Mouse (Mus musculus): ENCODE data around the gene Ttll1.
A peak's percentile ranks its signal among the peaks of the same experiment; 100 is the strongest.

Gene Ttll1

DNA sequence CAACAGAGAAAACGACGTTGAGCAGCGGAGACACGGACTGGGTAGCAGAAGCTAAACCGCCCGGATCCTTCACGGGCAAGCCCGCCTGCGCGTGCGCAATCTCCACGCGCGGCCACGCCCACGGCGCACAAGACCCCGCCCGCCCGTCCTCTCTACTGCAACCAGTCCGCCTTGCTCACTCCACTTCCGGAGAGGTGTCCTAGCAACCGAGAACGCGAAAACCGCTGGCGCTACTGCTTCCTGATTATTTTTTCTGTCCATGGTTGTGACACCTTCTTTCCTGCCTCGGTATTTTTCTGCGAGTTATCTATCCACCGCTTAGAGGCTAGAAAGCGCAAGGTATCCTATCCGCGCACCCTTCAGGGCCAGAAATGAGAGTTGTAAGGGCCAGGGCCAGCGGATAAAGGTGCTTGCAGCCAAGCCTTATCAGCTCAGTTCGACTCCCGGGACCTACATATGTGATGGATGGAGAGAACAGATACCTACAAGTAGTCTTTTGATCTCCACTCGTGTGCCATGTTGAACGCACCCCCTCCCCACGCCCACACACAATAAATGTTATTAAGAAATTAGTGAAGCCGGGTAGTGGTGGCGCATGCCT, at the start of gene Ttll1:
Gene Ttll1 (minus strand): TSS at position 89 of the 601 bp plus-strand sequence.
- DNase-seq (ENCODE audit: low read depth in 1 of 2, low spot score in 2 of 2), result peak; percentile 92 to 95

DNA sequence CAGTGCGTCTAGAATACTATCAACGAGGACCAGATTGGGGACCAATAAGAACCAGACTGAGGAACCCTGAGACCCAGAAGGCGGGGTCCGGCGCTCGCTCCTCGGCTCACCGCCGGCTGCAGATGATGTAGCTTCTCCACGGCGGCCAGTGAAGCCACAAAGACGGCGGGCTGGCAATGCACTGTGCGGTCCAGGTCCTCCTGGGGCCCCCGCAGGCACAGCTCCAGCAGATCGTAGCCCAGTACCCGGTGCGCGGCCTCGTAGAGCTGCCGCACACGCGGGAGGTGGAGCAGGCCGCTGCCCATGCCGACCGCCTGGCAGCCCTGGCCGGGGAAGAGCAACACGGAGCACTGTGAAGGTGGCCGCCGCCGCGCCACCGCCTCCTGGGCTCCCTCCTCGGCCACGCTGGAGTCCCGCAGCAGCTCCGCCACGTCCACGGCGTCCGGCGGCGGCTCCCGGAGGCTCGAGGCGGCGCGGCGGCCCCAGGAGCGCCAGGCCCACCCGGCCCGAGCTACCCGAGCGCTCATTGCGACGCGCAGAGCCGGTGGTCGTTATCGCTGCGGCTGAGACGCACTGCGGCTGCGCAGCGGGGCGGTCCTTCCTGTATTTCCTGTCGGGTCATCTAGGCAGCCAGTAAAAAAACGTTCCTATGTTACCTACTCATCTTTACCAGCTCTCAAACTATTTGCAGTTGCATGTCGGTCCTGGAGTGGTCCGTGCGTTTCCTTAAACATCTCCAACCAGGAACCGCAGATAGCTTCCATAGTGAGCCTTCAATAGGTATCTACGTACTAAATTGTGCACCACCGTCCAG, 44.7 kb upstream of the Ttll1 start:
- DNase-seq (ENCODE audit: low read depth in 1 of 2, low spot score in 2 of 2), result peak; percentile 34 to 64

DNA sequence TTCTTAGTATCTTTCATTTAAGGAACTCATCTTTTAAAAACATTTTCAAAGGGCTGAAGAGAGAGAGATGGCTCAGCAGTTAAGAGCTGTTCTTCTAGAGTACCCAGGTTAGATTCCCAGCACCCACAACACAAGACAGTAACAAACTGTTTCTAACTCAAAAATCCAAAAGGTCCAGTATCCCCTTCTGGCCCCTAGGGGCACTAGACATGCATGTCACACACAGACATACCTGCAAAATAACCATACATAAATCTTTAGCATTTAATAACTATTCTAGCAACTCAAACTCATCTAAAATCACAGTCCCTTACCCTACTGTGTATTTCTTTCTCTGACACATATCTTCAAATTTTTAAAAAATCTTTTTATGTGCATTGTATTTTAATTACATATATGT, 43.1 kb upstream of the Ttll1 start:
- DNase-seq (ENCODE audit: low read depth in 1 of 2, low spot score in 2 of 2), result no peak

DNA sequence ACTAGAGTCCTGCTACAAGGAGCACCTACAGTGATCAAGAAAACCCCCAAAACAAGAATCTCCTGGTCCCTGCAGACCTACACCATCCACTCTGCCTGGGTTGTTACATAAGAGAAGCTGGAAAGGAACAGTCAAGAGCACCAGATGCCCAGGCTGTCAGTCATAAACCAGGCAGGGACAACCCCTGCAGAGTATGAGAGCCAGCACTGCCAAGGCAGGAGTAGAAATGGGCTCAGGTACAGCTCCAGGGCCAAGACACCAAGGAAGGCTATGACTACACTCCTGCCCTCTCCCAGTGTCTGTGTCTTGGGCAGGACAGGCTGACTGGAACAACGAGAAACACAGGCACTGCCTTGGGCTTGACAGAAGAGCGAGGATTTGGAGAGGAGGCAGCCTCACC, 39.4 kb upstream of the Ttll1 start:
- DNase-seq (ENCODE audit: low read depth in 1 of 2, low spot score in 2 of 2), result no peak

DNA sequence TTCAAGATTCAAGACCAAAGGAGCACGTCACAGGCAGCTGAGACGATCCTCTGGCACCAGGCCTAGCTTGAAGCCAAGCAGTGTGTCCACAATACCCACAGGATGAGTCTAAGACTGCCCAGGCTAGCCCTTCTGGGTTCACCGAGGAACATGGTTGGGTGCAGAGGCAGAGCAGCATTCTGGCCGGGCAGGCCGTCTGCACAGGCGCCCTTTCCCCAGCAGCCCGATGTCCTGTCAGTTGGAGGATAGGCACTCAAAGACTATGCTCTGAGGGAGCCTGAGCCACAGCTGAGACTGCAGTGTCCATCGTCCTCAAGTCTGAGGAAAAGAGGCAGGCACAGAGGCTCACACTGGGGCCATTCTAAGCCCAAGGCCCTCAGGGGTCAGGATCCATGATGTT, 36.5 kb upstream of the Ttll1 start:
- no peak for DNase-seq (ENCODE audit: low read depth in 1 of 2, low spot score in 2 of 2)

DNA sequence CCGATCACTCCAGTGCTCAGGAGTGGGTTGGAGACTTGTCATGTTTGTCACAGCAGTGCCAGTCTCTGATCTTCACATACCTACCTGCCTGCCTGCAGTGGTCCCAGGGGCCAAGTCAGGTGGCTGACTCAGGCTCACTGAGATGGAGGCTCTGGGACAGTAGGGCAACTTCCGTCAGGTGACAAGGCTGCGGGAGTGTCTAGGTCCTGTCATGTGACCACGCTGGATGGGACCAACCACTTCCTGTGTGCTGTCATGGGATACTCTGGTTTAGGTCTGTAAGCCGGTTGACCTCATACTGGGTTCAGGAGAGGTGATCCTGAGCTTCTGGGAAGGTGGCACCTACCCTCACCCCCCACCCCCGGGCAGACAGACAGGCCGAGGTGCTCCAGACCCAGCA, 35.3 kb upstream of the Ttll1 start:
- DNase-seq (ENCODE audit: low read depth in 1 of 2, low spot score in 2 of 2), result no peak

DNA sequence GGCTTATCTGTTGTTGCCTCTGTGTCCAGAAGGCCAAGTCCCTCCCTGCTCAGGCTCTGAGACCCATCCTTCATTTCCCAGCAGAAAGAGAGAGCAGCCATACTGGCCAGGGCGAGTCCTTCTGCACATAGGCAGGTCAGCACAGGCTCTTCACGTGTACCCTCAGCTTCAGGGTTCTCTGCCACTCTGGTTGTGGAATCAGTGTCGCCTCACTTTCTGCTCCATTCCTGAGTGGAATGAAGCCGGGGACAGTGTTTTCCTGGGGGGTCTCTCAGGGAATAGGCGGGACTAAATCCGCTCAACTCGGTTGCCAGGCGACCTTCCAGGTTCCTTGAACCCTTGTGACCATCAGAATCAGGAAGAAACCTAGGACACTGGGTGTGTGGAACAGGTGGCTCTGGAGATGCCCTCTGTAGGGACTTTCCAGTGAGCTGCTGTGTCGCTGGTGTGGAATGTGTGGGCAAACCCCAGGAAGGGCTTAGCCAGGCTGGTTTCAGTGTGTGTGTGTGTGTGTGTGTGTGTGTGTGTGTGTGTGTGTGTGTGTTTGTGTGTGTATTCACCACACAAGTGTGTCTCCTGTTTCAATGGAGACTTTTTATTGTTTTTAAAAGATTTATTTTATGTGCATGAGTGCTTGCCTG, 31.1 kb upstream of the Ttll1 start:
- DNase-seq (ENCODE audit: low read depth in 1 of 2, low spot score in 2 of 2), result no peak

DNA sequence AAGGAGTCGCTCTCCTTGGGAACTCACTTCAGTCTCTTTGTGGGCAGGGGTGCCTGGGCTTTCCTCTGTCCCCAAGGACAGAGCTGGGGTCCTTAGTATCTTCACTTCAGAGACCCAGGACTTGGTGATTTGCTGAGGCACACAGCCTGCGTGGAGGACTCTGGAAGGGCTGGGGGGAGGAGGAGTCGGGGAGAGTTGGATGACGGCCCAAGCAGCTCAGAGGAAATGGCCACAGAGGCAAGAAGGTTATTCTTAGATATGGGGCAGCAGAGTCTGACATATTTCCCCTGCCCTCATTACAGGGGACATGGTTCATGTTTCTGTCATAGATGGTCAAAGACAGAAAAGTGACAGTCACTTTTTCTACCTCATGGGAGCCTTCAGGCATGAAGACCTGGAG, 29.2 kb upstream of the Ttll1 start:
- no peak for DNase-seq (ENCODE audit: low read depth in 1 of 2, low spot score in 2 of 2)

DNA sequence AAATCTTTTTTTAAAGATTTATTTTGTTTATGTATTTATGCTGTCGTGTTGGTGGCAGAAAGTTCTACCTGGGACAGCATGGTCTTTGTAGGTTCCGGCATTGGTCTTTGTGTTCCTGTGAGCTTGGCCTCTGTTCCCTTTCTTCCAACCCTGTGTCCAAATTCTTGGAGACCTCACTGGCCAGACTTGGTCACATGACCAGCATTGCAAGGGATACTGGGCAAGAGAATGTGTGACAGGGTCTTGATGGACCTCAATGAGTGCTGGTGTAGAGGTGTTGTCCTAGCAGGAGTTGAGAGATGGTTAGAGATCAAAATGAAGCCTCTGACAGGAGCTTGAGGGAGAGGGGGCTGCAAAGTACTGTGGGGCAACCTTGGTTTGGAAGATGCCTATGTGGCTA, 28.2 kb upstream of the Ttll1 start:
- DNase-seq (ENCODE audit: low read depth in 1 of 2, low spot score in 2 of 2), result no peak

DNA sequence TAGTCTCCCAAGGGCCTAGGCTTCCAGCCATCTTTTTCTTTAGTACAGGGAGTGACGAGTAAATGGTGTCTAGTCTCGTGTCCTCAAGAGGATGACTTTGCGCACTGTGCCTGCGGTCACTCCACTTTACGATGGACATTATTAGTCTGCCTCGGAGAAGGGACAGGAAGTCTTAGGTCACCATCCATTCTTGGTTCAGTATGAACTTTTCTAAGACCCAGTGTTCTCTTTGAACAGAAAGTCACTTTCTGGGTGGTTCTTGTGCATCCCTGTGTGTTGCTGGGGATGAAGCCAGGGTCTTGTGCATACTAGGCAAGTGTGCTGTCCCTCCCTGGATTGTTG, 25.2 kb upstream of the Ttll1 start:
- DNase-seq (ENCODE audit: low read depth in 1 of 2, low spot score in 2 of 2), result no peak

DNA sequence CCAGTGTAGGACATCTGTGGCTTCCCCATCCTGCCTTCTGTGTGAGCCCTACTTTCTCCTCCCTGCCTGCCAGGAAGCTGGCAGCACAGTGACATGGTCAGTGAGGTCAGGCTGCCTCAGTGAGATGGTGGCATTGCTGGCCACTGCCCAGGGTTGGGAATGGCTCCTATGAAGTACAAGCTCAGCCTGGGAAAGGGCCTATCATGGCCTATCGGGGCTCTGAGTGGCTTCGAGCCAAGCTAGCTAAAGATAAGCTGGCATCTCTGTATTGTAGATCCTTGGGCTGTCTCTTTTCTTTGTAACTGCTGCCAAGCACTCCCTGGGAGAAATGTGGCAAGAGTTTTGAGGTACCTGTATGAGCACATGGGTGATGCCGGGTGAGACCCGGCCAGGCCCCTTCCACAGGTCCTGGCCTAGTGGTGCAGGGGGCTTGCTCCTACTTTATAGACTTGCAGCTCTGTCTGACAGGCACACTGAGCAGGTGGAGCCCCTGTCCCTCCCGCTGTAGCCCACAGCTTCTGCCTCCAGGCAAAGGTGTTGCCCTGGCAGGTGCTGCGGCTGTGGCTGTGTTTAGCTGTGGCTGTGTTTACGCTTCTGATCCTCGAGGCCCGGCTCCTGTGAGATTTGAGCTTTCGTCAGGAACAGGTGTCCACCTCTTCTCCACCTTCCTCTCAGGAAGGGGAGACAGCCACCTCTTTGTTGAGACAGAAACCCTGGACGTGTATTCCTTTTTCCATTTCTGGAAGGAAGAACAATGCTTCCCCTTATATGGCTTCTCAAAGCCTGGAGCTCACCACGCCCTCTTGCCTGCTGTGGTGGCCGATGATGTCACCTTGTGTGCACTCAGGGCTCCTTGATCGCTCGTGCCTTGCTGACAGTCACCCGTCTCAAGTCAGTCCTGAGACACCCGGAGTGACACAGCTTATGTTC, 24.5 kb upstream of the Ttll1 start:
- DNase-seq (ENCODE audit: low read depth in 1 of 2, low spot score in 2 of 2), result no peak

DNA sequence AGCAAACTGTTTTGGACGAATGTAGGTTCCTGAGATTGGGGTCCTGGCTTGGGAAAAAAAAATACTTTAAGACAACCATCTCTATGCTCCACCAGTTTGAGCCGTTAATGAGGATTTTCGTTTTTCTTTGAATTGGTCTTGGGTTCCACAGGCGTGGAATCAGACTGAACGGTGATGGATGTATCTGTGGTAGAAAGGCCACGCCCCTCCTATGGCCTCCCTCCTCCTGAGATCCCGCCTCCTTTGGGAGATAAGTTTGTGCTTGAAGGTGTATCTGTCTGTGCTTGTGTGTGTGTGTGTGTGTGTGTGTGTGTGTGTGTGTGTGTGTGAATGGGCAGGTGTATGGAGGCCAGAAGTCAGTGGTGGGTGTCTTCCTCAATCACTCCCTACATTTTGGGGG, 21.9 kb upstream of the Ttll1 start:
- no peak for DNase-seq (ENCODE audit: low read depth in 1 of 2, low spot score in 2 of 2)

DNA sequence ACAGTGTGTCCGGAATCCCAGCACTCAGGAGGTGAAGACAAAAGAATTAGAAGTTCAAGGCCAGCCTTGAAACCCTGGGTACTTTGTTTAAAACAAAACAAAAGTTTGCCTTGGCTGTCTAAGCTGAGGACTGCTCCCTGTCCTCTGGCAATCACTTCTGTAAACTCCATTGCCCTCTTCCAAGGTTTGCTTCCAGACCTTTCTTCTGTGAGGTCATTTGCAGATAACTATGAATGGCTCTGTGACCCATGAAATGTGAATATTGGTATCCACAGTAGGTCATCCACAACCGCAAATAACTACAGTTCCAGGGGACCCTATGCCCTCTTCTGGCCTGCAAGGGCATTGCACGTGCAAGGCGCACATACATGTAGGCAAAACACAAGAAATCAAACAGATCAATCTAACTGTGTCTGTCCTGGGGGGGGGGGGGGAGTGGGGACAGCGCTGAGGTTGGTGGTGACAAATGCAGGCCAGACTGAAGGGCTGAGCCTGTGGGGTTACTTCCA, 21.3 kb upstream of the Ttll1 start:
- DNase-seq (ENCODE audit: low read depth in 1 of 2, low spot score in 2 of 2), result no peak

DNA sequence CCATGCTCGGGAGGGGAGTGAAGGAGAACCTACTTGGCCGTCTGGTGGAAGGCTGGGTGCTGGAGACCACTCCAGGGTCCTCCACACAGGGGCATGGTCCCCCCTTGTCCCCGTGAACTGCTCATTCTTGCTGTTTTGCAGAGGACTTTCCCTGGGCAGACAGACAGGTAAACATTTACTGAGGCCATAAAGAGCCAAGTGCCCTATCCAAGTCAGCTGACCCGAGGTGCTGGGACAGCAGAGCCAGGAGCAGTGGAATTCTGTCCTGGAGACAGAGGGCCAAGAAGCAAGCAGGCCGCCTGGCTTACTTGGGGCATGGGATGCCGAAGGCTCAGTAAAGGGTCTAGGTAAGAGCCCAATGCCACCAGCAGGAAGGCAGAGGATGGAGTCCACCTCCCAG, 20.0 kb upstream of the Ttll1 start:
- no peak for DNase-seq (ENCODE audit: low read depth in 1 of 2, low spot score in 2 of 2)

DNA sequence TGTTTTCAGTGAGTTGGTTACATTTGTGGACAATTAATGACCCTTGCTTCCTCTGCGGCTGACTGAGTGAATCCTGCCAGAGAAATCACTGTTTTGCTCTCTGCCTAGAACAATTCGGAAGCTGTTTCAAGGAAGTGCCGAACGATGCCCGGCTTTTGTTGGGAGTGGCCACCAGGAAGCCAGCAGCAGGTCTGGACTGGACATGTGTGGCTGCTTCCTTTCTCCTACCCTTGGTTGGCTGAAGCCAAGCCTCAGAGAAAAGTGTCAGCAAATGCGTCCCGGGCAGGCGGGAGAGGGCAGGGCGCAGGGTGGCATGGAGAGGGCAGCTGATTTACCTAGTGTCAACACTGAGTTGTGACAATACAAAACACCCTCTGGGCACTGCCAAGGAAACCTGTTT, 19.5 kb upstream of the Ttll1 start:
- DNase-seq (ENCODE audit: low read depth in 1 of 2, low spot score in 2 of 2), result no peak

DNA sequence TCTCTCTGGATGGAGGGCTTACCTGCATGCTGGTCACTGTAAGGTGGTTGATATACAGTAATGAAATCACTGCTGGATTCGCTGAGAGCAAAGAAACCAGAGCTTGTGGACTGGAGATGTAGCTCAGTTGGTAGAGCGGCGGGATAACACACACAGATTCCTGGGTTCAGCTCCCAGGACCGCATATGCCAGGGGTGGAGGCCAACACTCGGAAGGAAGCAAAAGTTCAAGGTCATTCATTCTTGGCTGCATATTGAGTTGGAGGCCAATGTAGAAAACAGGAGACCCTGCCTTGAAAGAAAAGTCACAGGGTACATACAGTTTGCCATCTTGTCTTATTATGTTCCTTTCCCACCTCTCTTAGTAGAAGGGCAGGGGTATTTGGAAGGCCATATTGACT, 19.1 kb upstream of the Ttll1 start:
- no peak for DNase-seq (ENCODE audit: low read depth in 1 of 2, low spot score in 2 of 2)

DNA sequence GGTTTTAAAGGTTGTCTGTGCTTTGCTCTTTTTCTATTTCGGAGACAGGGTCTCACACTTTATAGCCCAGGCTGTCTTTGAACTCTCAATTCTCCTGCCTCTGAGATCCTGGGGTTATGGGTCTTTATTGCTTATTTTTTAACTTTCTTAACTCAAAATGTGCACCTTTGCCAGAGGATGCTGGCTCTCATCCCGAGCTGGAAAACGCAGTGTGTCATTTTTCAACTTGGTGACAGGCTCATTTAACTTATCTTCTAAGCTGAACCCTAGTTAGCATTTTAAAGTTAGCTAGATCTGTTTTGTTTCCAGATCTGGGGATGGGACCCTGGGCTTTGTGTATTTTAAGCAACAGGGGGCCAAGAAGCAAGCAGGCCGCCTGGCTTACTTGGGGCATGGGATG, 18.2 kb upstream of the Ttll1 start:
- DNase-seq (ENCODE audit: low read depth in 1 of 2, low spot score in 2 of 2), result no peak

DNA sequence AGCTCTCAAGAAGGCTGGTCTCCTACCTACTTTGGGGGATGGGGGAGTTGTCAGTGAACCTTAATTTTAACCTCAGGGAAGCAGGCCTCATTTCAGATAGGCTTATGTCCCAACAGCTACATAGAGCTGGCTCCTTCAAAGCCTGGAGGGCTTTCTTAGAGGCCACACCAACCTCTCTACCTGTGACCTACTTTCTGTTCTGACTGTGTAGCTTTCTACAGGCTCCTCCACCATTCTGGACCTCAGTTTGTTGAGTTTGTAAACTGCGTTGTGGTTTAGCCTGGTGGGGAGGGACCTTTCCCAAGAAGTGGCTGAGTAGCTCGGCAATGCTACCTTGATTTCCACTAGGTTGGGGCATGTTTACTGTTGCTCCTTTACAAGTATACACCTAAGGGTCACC, 17.1 kb upstream of the Ttll1 start:
- no peak for DNase-seq (ENCODE audit: low read depth in 1 of 2, low spot score in 2 of 2)

DNA sequence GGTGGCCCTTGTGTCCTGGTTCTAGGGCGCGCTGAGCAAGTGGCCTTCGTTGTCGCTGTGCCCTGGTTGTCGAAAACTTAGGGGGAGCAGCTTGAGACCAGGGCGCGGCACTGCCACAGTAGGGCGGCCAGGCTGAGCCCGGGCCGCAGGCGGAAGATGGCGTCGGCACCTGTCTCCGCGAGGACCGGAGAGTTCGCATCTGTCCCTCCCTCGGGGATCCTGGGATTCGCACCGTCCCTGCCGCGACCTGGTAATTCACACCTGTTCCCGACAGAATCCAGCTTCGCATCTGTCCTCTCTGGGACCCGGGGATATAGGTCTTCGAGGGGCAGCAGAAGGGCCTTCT, 16.4 kb upstream of the Ttll1 start:
- no peak for DNase-seq (ENCODE audit: low read depth in 1 of 2, low spot score in 2 of 2)

DNA sequence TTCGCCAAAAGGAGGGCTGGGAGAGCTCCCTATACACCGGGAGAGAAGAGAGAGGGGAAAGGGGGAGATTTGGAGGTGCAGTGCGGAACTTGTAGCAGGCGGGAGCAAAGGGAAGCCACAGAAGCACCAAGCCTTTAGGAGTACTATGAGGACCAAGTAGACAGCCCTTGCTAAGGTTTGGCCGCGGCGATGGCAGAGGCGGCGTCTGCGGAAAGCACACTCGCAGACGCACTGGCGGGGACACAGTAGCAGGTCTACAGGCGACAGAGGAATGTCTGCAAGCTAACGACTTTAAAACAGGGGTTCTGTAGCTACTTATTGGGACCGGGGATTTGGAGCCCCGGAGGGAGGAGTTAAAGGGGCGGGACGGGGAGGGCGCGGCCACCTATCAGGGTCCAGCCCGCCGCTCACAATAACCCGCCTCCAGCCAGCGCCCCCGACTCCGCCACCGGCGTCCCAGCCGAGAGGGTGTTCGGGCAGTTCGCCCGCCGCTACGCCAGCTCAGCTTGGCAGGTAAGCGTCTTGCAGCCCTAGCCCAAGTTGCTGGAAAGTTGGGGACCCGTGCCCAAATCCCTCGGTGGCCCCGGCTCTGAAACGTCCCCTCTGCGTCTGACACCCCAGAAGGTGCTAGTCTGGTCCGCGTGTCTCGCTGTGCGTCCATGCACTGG, 15.9 kb upstream of the Ttll1 start, which contains the start of gene Bik:
Gene Bik (plus strand): TSS at position 439 of the 668 bp plus-strand sequence.
- DNase-seq (ENCODE audit: low read depth in 1 of 2, low spot score in 2 of 2), result no peak

DNA sequence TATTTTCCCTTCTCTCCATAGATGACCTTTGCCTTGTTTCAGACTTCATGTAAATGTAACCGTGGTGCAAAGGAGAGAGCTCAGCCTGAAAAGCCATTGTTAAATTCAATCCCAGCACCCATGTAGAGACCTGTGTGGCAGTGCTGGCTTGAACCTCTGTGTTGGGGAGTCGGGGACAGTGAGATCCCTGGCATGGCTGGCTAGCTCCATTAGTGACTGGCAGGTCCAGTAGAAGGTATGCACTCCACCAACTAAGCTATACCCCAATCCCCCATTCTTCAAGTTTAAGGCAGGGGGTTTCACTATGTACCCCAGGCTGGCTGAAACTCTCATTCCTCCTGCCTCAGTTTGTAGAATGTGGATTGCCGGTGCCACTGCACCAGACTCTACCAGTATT, 13.6 kb upstream of the Ttll1 start:
- DNase-seq (ENCODE audit: low read depth in 1 of 2, low spot score in 2 of 2), result no peak

Data from monocyte, adult 2 months (primary cell).